Mouse (Mus musculus): ENCODE results near the gene Dnm3.

GRCm38 (mm10) chr1:162224817-162225605 lies 252.8 kb downstream of the Dnm3 start:
- TF ChIP-seq CTCF (IDR thresholded peaks at IDR 0.05) (no peak), EP300 (IDR thresholded peaks at IDR 0.05; ENCODE audit: insufficient read depth, low read depth, low read length) (no peak)

Data from heart, adult 2 months (tissue).